Mouse (Mus musculus) neural tube, embryonic 15.5 days (tissue): ENCODE measurements around the gene Ssbp3. TPM values are rescaled to one million over a fixed set of nuclear protein-coding genes. Genes with fewer than 3 reads are reported as not detected.

Source experiments
- ATAC-seq: fragments of 200-750 bp; cut with Nextera tagmentation; 2 replicates; pipeline ENCODE4 v1.8.0; 2017; ENCODE audit warnings: mild to moderate bottlenecking, moderate TSS enrichment, moderate library complexity; ENCODE audit not compliant: low FRiP score
- H3K27ac ChIP-seq: fragments of 300-500 bp; sonication (generic); replicated peaks from 2 replicates; pipeline ENCODE4 v1.5.1; 2015; ENCODE audit warnings: mild to moderate bottlenecking, inconsistent platforms
- H3K27me3 ChIP-seq: fragments of 300-500 bp; sonication (generic); replicated peaks from 2 replicates; pipeline ENCODE4 v1.6.1; 2015; ENCODE audit warnings: inconsistent platforms
- H3K36me3 ChIP-seq: fragments of 300-500 bp; sonication (generic); 2 replicates; pipeline ENCODE4 v1.6.1; 2015; ENCODE audit warnings: inconsistent platforms
- H3K4me1 ChIP-seq: fragments of 300-500 bp; sonication (generic); 2 replicates; pipeline ENCODE4 v1.6.1; 2015; ENCODE audit warnings: inconsistent platforms
- H3K4me2 ChIP-seq: fragments of 300-500 bp; sonication (generic); 2 replicates; pipeline ENCODE4 v1.6.1; 2015; ENCODE audit warnings: inconsistent platforms, mild to moderate bottlenecking, moderate library complexity
- H3K4me3 ChIP-seq: fragments of 300-500 bp; sonication (generic); replicated peaks from 2 replicates; pipeline ENCODE4 v1.5.1; 2015; ENCODE audit warnings: mild to moderate bottlenecking, inconsistent platforms
- H3K9ac ChIP-seq: fragments of 300-500 bp; sonication (generic); replicated peaks from 2 replicates; pipeline ENCODE4 v1.6.1; 2015; ENCODE audit warnings: mild to moderate bottlenecking, inconsistent platforms
- H3K9me3 ChIP-seq: fragments of 300-500 bp; sonication (generic); replicated peaks from 2 replicates; pipeline ENCODE4 v1.6.1; 2016; ENCODE audit warnings: inconsistent platforms
- WGBS: fragments of 180-500 bp; shearing (Covaris S2); methylation state at CpG from one replicate; pipeline ENCODE4 v1.1.7; 2015; ENCODE audit warnings: mixed read lengths; 5-methylcytosine and 5-hydroxymethylcytosine counted together
- polyA plus RNA-seq: library from polyadenylated mRNA; unstranded; fragments of >200 nt; fragmentation: Nextera tagmentation; extraction: Ambion mirVana; gene quantifications from 2 replicates; pipeline ENCODE4 v1.2.1, GENCODE M21; 2015

Gene Ssbp3
- 118 and 130 TPM in 2 replicates for polyA plus RNA-seq

GRCm38 (mm10) chr4:106910201-106911172, at the start of gene Ssbp3:
TSS of gene Ssbp3 (plus strand) at chr4:106910701.
- Histone ChIP-seq H3K4me1 (peaks cover 57% of the 10 kb centered on the region), H3K9me3 (no peaks in the 10 kb centered on the region), H3K27me3 (no peaks in the 10 kb centered on the region), H3K4me3 (peak within 1 kb of the TSS; percentile 100), H3K9ac (peak within 1 kb of the TSS; percentile 96), H3K4me2 (peak within 1 kb of the TSS; percentile 84), H3K27ac (peak within 1 kb of the TSS; percentile 99), H3K36me3 (0 out of 2 replicates have a peak, but pooled peaks cover 3% of the 10 kb centered on the region)
- ATAC-seq = peak; percentile 62
- WGBS = under 1% methylated on average over 48 of the region's 51 CpGs

GRCm38 (mm10) chr4:106861871-106862270, 48.6 kb upstream of the Ssbp3 start:
- WGBS = 78% methylated on average over 8 of the region's 8 CpGs
- Histone ChIP-seq H3K9me3 (no peaks in the 10 kb centered on the region), H3K4me3 (no peak overlapping the region), H3K27me3 (no peaks in the 10 kb centered on the region), H3K36me3 (no peaks in the 10 kb centered on the region), H3K4me2 (no peak overlapping the region), H3K9ac (no peak overlapping the region), H3K27ac (no peak overlapping the region), H3K4me1 (peaks cover 25% of the 10 kb centered on the region)
- ATAC-seq = no peak

GRCm38 (mm10) chr4:106862317-106862716, 48.2 kb upstream of the Ssbp3 start:
- H3K27ac ChIP-seq = no peak overlapping the region
- H3K4me1 ChIP-seq = peaks cover 29% of the 10 kb centered on the region
- H3K4me2 ChIP-seq = no peak overlapping the region
- no peaks in the 10 kb centered on the region for H3K27me3 ChIP-seq
- H3K4me3 ChIP-seq = no peak overlapping the region
- no peak for ATAC-seq
- H3K9me3 ChIP-seq = no peaks in the 10 kb centered on the region
- no peaks in the 10 kb centered on the region for H3K36me3 ChIP-seq
- no peak overlapping the region for H3K9ac ChIP-seq
- WGBS = 70% methylated on average over 7 of the region's 7 CpGs

GRCm38 (mm10) chr4:106862767-106863370, 47.6 kb upstream of the Ssbp3 start:
- Histone ChIP-seq H3K9ac (no peak overlapping the region), H3K36me3 (no peaks in the 10 kb centered on the region), H3K4me3 (no peak overlapping the region), H3K9me3 (no peaks in the 10 kb centered on the region), H3K27ac (no peak overlapping the region), H3K4me1 (peaks cover 29% of the 10 kb centered on the region), H3K4me2 (no peak overlapping the region), H3K27me3 (no peaks in the 10 kb centered on the region)
- ATAC-seq = no peak
- 39% methylated on average over 3 of the region's 3 CpGs for WGBS

- Histone ChIP-seq H3K27me3 (no peaks in the 10 kb centered on the region), H3K4me1 (peaks cover 29% of the 10 kb centered on the region), H3K4me3 (no peak overlapping the region), H3K9ac (no peak overlapping the region), H3K4me2 (peak overlapping the region; percentile 3; the same call in 1 of the 2 replicates), H3K9me3 (no peaks in the 10 kb centered on the region), H3K27ac (peak overlapping the region; percentile 43), H3K36me3 (no peaks in the 10 kb centered on the region)
- peak; percentile 42; the same call in 1 of the 2 replicates for ATAC-seq
- WGBS = 5% methylated on average over 19 of the region's 19 CpGs
These were observed 44.9 kb upstream of the Ssbp3 start for GRCm38 (mm10) chr4:106865415-106866110.

- H3K4me1 ChIP-seq = peaks cover 29% of the 10 kb centered on the region
- WGBS = 54% methylated on average over 5 of the region's 5 CpGs
- no peak overlapping the region for H3K4me2 ChIP-seq
- no peak overlapping the region for H3K9ac ChIP-seq
- no peak overlapping the region for H3K4me3 ChIP-seq
- no peaks in the 10 kb centered on the region for H3K36me3 ChIP-seq
- H3K27me3 ChIP-seq = no peaks in the 10 kb centered on the region
- ATAC-seq = no peak
- no peaks in the 10 kb centered on the region for H3K9me3 ChIP-seq
- H3K27ac ChIP-seq = 0 out of 2 replicates have a peak overlapping the region, but pooled peaks have one; percentile 43
These were observed 44.1 kb upstream of the Ssbp3 start for GRCm38 (mm10) chr4:106866381-106866780.

GRCm38 (mm10) chr4:106866845-106867244, 43.7 kb upstream of the Ssbp3 start:
- Histone ChIP-seq H3K27me3 (no peaks in the 10 kb centered on the region), H3K27ac (peak overlapping the region; percentile 10; the same call in 1 of the 2 replicates), H3K9me3 (no peaks in the 10 kb centered on the region), H3K9ac (no peak overlapping the region), H3K4me1 (peaks cover 29% of the 10 kb centered on the region), H3K4me3 (no peak overlapping the region), H3K36me3 (no peaks in the 10 kb centered on the region), H3K4me2 (no peak overlapping the region)
- 11% methylated on average over 7 of the region's 7 CpGs for WGBS
- peak; percentile 62 for ATAC-seq

- WGBS = 74% methylated on average over 12 of the region's 12 CpGs
- Histone ChIP-seq H3K4me2 (no peak overlapping the region), H3K9ac (no peak overlapping the region), H3K27ac (no peak overlapping the region), H3K4me3 (no peak overlapping the region), H3K4me1 (peaks cover 22% of the 10 kb centered on the region), H3K36me3 (no peaks in the 10 kb centered on the region), H3K9me3 (no peaks in the 10 kb centered on the region), H3K27me3 (no peaks in the 10 kb centered on the region)
- ATAC-seq = no peak
These were observed 41.6 kb upstream of the Ssbp3 start for GRCm38 (mm10) chr4:106868737-106869438.

GRCm38 (mm10) chr4:106869539-106869951, 41.0 kb upstream of the Ssbp3 start:
- no peak for ATAC-seq
- H3K27ac ChIP-seq = no peak overlapping the region
- H3K27me3 ChIP-seq = no peaks in the 10 kb centered on the region
- no peak overlapping the region for H3K4me2 ChIP-seq
- H3K4me3 ChIP-seq = no peak overlapping the region
- peaks cover 22% of the 10 kb centered on the region for H3K4me1 ChIP-seq
- H3K9me3 ChIP-seq = no peaks in the 10 kb centered on the region
- no peaks in the 10 kb centered on the region for H3K36me3 ChIP-seq
- no peak overlapping the region for H3K9ac ChIP-seq
- WGBS = 82% methylated on average over 3 of the region's 3 CpGs

- Histone ChIP-seq H3K4me3 (no peak overlapping the region), H3K9ac (no peak overlapping the region), H3K27me3 (no peaks in the 10 kb centered on the region), H3K4me1 (peaks cover 16% of the 10 kb centered on the region), H3K36me3 (no peaks in the 10 kb centered on the region), H3K9me3 (no peaks in the 10 kb centered on the region), H3K27ac (no peak overlapping the region), H3K4me2 (no peak overlapping the region)
- WGBS = 92% methylated on average over 2 of the region's 2 CpGs
- ATAC-seq = no peak
These were observed 39.9 kb upstream of the Ssbp3 start for GRCm38 (mm10) chr4:106870556-106870955.

- Histone ChIP-seq H3K9ac (no peak overlapping the region), H3K36me3 (no peaks in the 10 kb centered on the region), H3K4me2 (no peak overlapping the region), H3K27ac (no peak overlapping the region), H3K4me3 (no peak overlapping the region), H3K4me1 (no peaks in the 10 kb centered on the region), H3K27me3 (no peaks in the 10 kb centered on the region), H3K9me3 (no peaks in the 10 kb centered on the region)
- WGBS = 90% methylated on average over 7 of the region's 7 CpGs
- no peak for ATAC-seq
These were observed 36.0 kb upstream of the Ssbp3 start for GRCm38 (mm10) chr4:106874501-106874900.
